Mouse (Mus musculus): Measurements from ENCODE around the gene Spint5.

Spint5 gene

GRCm38 (mm10) chr2:164737377-164738090 is 22.4 kb downstream of the Spint5 start:
- DNase-seq (ENCODE audit: low read depth, low spot score): no peak

GRCm38 (mm10) chr2:164739876-164740275 is 24.8 kb downstream of the Spint5 start:
- DNase-seq (ENCODE audit: low read depth, low spot score): no peak

GRCm38 (mm10) chr2:164744987-164745386 is 29.9 kb downstream of the Spint5 start:
- DNase-seq (ENCODE audit: low read depth, low spot score): no peak

GRCm38 (mm10) chr2:164745843-164746479 is 30.9 kb downstream of the Spint5 start, which contains the start of the genes Wfdc3 and Dnttip1:
Gene Wfdc3 (minus strand): TSS chr2:164745931.
Gene Dnttip1 (plus strand): TSS chr2:164745983.
- DNase-seq (ENCODE audit: low read depth, low spot score): peak; percentile 96

GRCm38 (mm10) chr2:164746693-164747092 is 31.6 kb downstream of the Spint5 start:
- DNase-seq (ENCODE audit: low read depth, low spot score): no peak

GRCm38 (mm10) chr2:164748191-164748590 is 33.1 kb downstream of the Spint5 start:
- DNase-seq (ENCODE audit: low read depth, low spot score): no peak

GRCm38 (mm10) chr2:164748991-164749390 is 33.9 kb downstream of the Spint5 start:
- DNase-seq (ENCODE audit: low read depth, low spot score): no peak

- no peak for DNase-seq (ENCODE audit: low read depth, low spot score)
Measured at GRCm38 (mm10) chr2:164752454-164752853, 37.3 kb downstream of the Spint5 start.

- no peak for DNase-seq (ENCODE audit: low read depth, low spot score)
Measured at GRCm38 (mm10) chr2:164754105-164754504, 39.0 kb downstream of the Spint5 start.

- no peak for DNase-seq (ENCODE audit: low read depth, low spot score)
Measured at GRCm38 (mm10) chr2:164754800-164755199, 39.7 kb downstream of the Spint5 start.

GRCm38 (mm10) chr2:164757841-164758240 is 42.7 kb downstream of the Spint5 start:
- DNase-seq (ENCODE audit: low read depth, low spot score): no peak

- no peak for DNase-seq (ENCODE audit: low read depth, low spot score)
Measured at GRCm38 (mm10) chr2:164758692-164759091, 43.6 kb downstream of the Spint5 start.

- DNase-seq (ENCODE audit: low read depth, low spot score): no peak
Measured at GRCm38 (mm10) chr2:164760059-164760833, 45.1 kb downstream of the Spint5 start.

GRCm38 (mm10) chr2:164761502-164761901 is 46.4 kb downstream of the Spint5 start:
- peak; percentile 48 for DNase-seq (ENCODE audit: low read depth, low spot score)

- DNase-seq (ENCODE audit: low read depth, low spot score): no peak
Measured at GRCm38 (mm10) chr2:164761971-164762370, 46.9 kb downstream of the Spint5 start.

GRCm38 (mm10) chr2:164762593-164762992 is 47.5 kb downstream of the Spint5 start:
- DNase-seq (ENCODE audit: low read depth, low spot score): no peak

- no peak for DNase-seq (ENCODE audit: low read depth, low spot score)
Measured at GRCm38 (mm10) chr2:164765841-164766240, 50.7 kb downstream of the Spint5 start.
